Mouse (Mus musculus) neural tube, embryonic 11.5 days (tissue): ENCODE measurements around the gene Tbc1d22a. TPM values are rescaled to one million over a fixed set of nuclear protein-coding genes. Genes with fewer than 3 reads are reported as not detected.

Experiments
- ATAC-seq: fragments of 200-750 bp; cut with Nextera tagmentation; 2 replicates; pipeline ENCODE4 v1.8.0; 2017; ENCODE audit warnings: moderate number of reproducible peaks, mild to moderate bottlenecking, moderate TSS enrichment, moderate library complexity; ENCODE audit not compliant: insufficient read depth, low FRiP score, low TSS enrichment
- DNase-seq: peaks from one replicate; pipeline ENCODE4 v3.0.0-alpha.2; 2015; ENCODE audit warnings: low spot score
- H3K27ac ChIP-seq: fragments of 300-500 bp; sonication (generic); 2 replicates; pipeline ENCODE4 v1.5.1; 2014; ENCODE audit warnings: low read depth, mild to moderate bottlenecking, low read length
- H3K27me3 ChIP-seq: fragments of 300-500 bp; sonication (generic); 2 replicates; pipeline ENCODE4 v1.6.1; 2014; ENCODE audit warnings: mild to moderate bottlenecking, low read length, mixed read lengths; ENCODE audit not compliant: control insufficient read depth, insufficient read depth
- H3K36me3 ChIP-seq: fragments of 300-500 bp; sonication (generic); 2 replicates; pipeline ENCODE4 v1.6.1; 2014; ENCODE audit warnings: mild to moderate bottlenecking, low read length, moderate library complexity, mixed read lengths; ENCODE audit not compliant: control insufficient read depth, insufficient read depth
- H3K4me1 ChIP-seq: fragments of 300-500 bp; sonication (generic); 2 replicates; pipeline ENCODE4 v1.6.1; 2014; ENCODE audit warnings: low read length, mixed read lengths; ENCODE audit not compliant: control insufficient read depth, insufficient read depth
- H3K4me2 ChIP-seq: fragments of 300-500 bp; sonication (generic); 2 replicates; pipeline ENCODE4 v1.6.1; 2014; ENCODE audit warnings: low read depth, mild to moderate bottlenecking, moderate library complexity
- H3K4me3 ChIP-seq: fragments of 300-500 bp; sonication (generic); 2 replicates; pipeline ENCODE4 v1.5.1; 2014; ENCODE audit warnings: low read depth, low read length
- H3K9ac ChIP-seq: fragments of 300-500 bp; sonication (generic); 2 replicates; pipeline ENCODE4 v1.6.1; 2014; ENCODE audit warnings: mild to moderate bottlenecking, low read length
- H3K9me3 ChIP-seq: fragments of 300-500 bp; sonication (generic); 2 replicates; pipeline ENCODE4 v1.6.1; 2016; ENCODE audit warnings: low read length; ENCODE audit not compliant: control insufficient read depth
- WGBS: fragments of 180-500 bp; shearing (Covaris S2); extraction: QIAGEN DNeasy Blood & Tissue Kit; methylation state at CpG from one replicate; pipeline ENCODE4 v1.1.7; 2014; 5-methylcytosine and 5-hydroxymethylcytosine counted together
- polyA plus RNA-seq: library from polyadenylated mRNA; unstranded; fragments of >200 nt; fragmentation: Nextera tagmentation; extraction: Ambion mirVana; gene quantifications from 2 replicates; pipeline ENCODE4 v1.2.1, GENCODE M21; 2014

The Tbc1d22a gene
- polyA plus RNA-seq, 1 experiment from 2014 or later = 9.9 TPM

DNA sequence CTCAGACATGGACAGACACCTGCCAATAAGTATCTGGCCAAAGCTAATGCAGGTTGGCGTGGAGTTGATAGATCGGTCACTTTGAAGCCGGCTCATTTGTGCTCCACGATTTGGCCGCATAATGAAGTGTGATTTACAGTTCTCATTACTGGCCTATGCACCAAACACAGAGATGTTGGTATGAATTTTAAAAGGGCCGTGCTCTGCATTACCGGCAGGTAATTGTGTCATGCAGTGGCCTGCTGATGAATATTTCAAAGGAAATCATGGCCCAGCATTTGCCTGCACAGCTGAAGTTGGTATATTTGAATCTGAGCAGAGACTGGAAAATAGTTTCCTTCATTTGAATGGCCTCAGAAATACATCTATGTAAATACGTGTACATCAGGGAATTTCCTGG, 219.1 kb downstream of the Tbc1d22a start:
- Histone ChIP-seq H3K4me3 (no peak overlapping the region), H3K27me3 (no peaks in the 10 kb centered on the region), H3K4me1 (no peaks in the 10 kb centered on the region), H3K9ac (no peak overlapping the region), H3K36me3 (no peaks in the 10 kb centered on the region), H3K9me3 (no peaks in the 10 kb centered on the region), H3K4me2 (no peak overlapping the region), H3K27ac (no peak overlapping the region)
- no peak for ATAC-seq
- 87% methylated on average over 8 of the region's 8 CpGs for WGBS
- no peak for DNase-seq

DNA sequence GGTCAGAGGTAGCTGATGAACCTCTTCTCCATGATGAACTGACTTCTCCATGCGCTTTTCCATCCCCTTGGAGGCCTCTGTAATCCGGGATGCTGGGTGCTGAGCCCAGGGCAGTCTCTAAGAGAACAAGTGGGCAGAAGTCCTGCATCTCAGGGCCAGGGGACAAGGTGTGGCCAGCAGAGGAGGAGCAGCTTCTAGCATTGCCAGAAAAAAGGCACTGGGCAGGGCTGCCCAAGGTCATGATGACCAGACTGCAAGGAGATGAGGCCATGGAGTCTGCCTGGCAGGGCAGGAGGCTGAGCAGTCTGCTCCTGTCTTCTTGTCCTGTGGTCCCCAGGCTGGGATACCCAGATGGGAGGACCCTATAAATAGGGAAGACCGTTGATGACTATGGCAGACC, 220.0 kb downstream of the Tbc1d22a start:
- H3K9ac ChIP-seq = no peak overlapping the region
- H3K4me1 ChIP-seq = no peaks in the 10 kb centered on the region
- 87% methylated on average over 3 of the region's 3 CpGs for WGBS
- H3K36me3 ChIP-seq = no peaks in the 10 kb centered on the region
- H3K9me3 ChIP-seq = no peaks in the 10 kb centered on the region
- no peak for DNase-seq
- H3K4me2 ChIP-seq = no peak overlapping the region
- no peak overlapping the region for H3K27ac ChIP-seq
- no peak overlapping the region for H3K4me3 ChIP-seq
- H3K27me3 ChIP-seq = no peaks in the 10 kb centered on the region
- ATAC-seq = no peak

- H3K9me3 ChIP-seq = no peaks in the 10 kb centered on the region
- ATAC-seq (no peak), DNase-seq (no peak)
- no peaks in the 10 kb centered on the region for H3K4me1 ChIP-seq
- H3K9ac ChIP-seq = no peak overlapping the region
- no peaks in the 10 kb centered on the region for H3K27me3 ChIP-seq
- no peak overlapping the region for H3K4me2 ChIP-seq
- no peaks in the 10 kb centered on the region for H3K36me3 ChIP-seq
- no peak overlapping the region for H3K27ac ChIP-seq
- 88% methylated on average over 2 of the region's 2 CpGs for WGBS
- no peak overlapping the region for H3K4me3 ChIP-seq
Observed at GRCm38 (mm10) chr15:86437346-86437745, 223.1 kb downstream of the Tbc1d22a start.

- no peaks in the 10 kb centered on the region for H3K36me3 ChIP-seq
- 93% methylated on average over 15 of the region's 15 CpGs for WGBS
- H3K4me1 ChIP-seq = no peaks in the 10 kb centered on the region
- H3K27ac ChIP-seq = no peak overlapping the region
- no peak overlapping the region for H3K4me2 ChIP-seq
- H3K4me3 ChIP-seq = no peak overlapping the region
- no peak overlapping the region for H3K9ac ChIP-seq
- H3K9me3 ChIP-seq = no peaks in the 10 kb centered on the region
- ATAC-seq (no peak), DNase-seq (no peak)
- no peaks in the 10 kb centered on the region for H3K27me3 ChIP-seq
Observed at GRCm38 (mm10) chr15:86439015-86439796, 224.9 kb downstream of the Tbc1d22a start.

- no peak for ATAC-seq
- WGBS = 91% methylated on average over 2 of the region's 2 CpGs
- no peak for DNase-seq
- no peaks in the 10 kb centered on the region for H3K36me3 ChIP-seq
- H3K4me2 ChIP-seq = no peak overlapping the region
- H3K9ac ChIP-seq = no peak overlapping the region
- no peak overlapping the region for H3K27ac ChIP-seq
- no peaks in the 10 kb centered on the region for H3K27me3 ChIP-seq
- H3K4me1 ChIP-seq = no peaks in the 10 kb centered on the region
- H3K9me3 ChIP-seq = no peaks in the 10 kb centered on the region
- H3K4me3 ChIP-seq = no peak overlapping the region
Observed at GRCm38 (mm10) chr15:86444271-86444670, 230.0 kb downstream of the Tbc1d22a start.

GRCm38 (mm10) chr15:86446064-86446463, 231.8 kb downstream of the Tbc1d22a start:
- Histone ChIP-seq H3K36me3 (no peaks in the 10 kb centered on the region), H3K9me3 (no peaks in the 10 kb centered on the region), H3K4me3 (no peak overlapping the region), H3K4me2 (no peak overlapping the region), H3K9ac (no peak overlapping the region), H3K4me1 (no peaks in the 10 kb centered on the region), H3K27ac (no peak overlapping the region), H3K27me3 (no peaks in the 10 kb centered on the region)
- no peak for DNase-seq
- ATAC-seq = no peak

DNA sequence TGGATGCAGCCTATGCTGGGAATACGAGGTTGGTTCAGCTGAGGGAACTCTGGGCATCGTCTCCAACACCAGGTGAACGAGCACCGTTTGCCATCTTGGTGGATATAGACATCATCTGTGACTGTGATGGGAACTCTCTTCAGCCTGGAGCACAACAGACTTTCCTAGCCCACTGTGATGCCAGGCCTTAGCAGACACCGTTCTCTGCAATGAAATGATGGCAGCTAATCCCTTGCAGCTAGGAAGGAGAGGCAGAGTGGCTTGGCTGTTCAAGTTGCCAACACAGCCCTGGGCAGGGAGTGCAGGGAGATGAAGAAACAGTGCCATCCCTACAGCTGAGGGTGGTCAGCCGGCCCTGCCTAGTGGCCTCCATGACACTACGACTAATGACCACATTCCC, 233.0 kb downstream of the Tbc1d22a start:
- Histone ChIP-seq H3K4me3 (no peak overlapping the region), H3K4me2 (no peak overlapping the region), H3K4me1 (no peaks in the 10 kb centered on the region), H3K36me3 (no peaks in the 10 kb centered on the region), H3K27me3 (no peaks in the 10 kb centered on the region), H3K9me3 (no peaks in the 10 kb centered on the region), H3K9ac (no peak overlapping the region), H3K27ac (no peak overlapping the region)
- ATAC-seq (no peak), DNase-seq (no peak)
- 82% methylated on average over 7 of the region's 7 CpGs for WGBS

GRCm38 (mm10) chr15:86449236-86449635, 235.0 kb downstream of the Tbc1d22a start:
- DNase-seq (no peak), ATAC-seq (no peak)
- no peaks in the 10 kb centered on the region for H3K27me3 ChIP-seq
- no peaks in the 10 kb centered on the region for H3K36me3 ChIP-seq
- H3K9ac ChIP-seq = no peak overlapping the region
- H3K4me2 ChIP-seq = no peak overlapping the region
- H3K4me3 ChIP-seq = no peak overlapping the region
- no peaks in the 10 kb centered on the region for H3K4me1 ChIP-seq
- H3K9me3 ChIP-seq = no peaks in the 10 kb centered on the region
- 81% methylated on average over 5 of the region's 5 CpGs for WGBS
- no peak overlapping the region for H3K27ac ChIP-seq

DNA sequence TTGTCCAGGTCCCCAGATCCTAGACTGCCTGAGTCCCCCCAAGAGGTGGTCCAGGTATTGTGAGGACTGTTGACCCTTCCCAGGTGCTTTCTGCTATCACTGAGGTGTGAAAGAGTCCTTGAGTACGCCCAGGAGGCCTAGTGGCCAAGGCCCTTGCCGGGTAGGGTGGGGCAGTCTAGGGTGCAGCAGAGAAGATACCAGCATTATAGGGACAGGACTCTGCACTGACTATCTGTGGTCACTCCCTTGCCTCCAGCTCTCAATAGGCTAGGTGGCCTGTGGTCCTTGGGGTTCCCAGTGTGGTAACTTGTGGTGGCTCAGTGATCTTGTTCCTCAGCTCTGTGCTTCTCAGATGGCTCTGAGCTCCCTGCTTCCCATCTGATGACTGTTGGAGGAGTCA, 235.5 kb downstream of the Tbc1d22a start:
- no peak overlapping the region for H3K9ac ChIP-seq
- no peaks in the 10 kb centered on the region for H3K36me3 ChIP-seq
- H3K4me1 ChIP-seq = no peaks in the 10 kb centered on the region
- ATAC-seq = no peak
- no peak overlapping the region for H3K4me2 ChIP-seq
- H3K4me3 ChIP-seq = no peak overlapping the region
- no peak for DNase-seq
- WGBS = 90% methylated on average over 2 of the region's 2 CpGs
- no peaks in the 10 kb centered on the region for H3K9me3 ChIP-seq
- H3K27ac ChIP-seq = no peak overlapping the region
- no peaks in the 10 kb centered on the region for H3K27me3 ChIP-seq
